Mouse (Mus musculus): ENCODE results near the gene Tex22. TPM values are rescaled to one million over a fixed set of nuclear protein-coding genes. Genes with fewer than 3 reads are reported as not detected.

The Tex22 gene
- total and polyA plus RNA-seq, 2 experiments = 0.10 TPM; not detected in 1

GRCm38 (mm10) chr12:113060178-113060577 lies 14.1 kb upstream of the Tex22 start:
- Histone ChIP-seq H3K27me3 (ENCODE audit: control insufficient read depth, insufficient read depth, low read length) (no peaks in the 10 kb centered on the region), H3K36me3 (ENCODE audit: control insufficient read depth, insufficient read depth, low read length) (peaks cover 4% of the 10 kb centered on the region; the same call in 1 of the 2 replicates), H3K4me3 (ENCODE audit: insufficient read depth, low read depth, low read length) (no peak overlapping the region), H3K9ac (ENCODE audit: low read depth, low read length) (no peak overlapping the region), H3K79me2 (ENCODE audit: control insufficient read depth, insufficient read depth, low read length) (no peaks in the 10 kb centered on the region), H3K27ac (replicated peaks; ENCODE audit: insufficient read depth, low read depth, low read length) (no peak overlapping the region), H3K4me1 (ENCODE audit: control insufficient read depth, insufficient read depth, low read length) (no peaks in the 10 kb centered on the region)
- no peak for DNase-seq (ENCODE audit: extremely low read depth, low read depth, low spot score)
- TF ChIP-seq POLR2A (IDR thresholded peaks at IDR 0.05; ENCODE audit: extremely low read depth, insufficient read depth, low read length) (no peak), CTCF (IDR thresholded peaks at IDR 0.05; ENCODE audit: low read depth, low read length) (no peak)
- WGBS = 93% methylated on average over 5 of the region's 5 CpGs

- no peak for TF ChIP-seq CTCF (IDR thresholded peaks at IDR 0.05; ENCODE audit: low read depth, low read length)
- no peak for TF ChIP-seq POLR2A (IDR thresholded peaks at IDR 0.05; ENCODE audit: extremely low read depth, insufficient read depth, low read length)
- Histone ChIP-seq H3K4me1 (ENCODE audit: control insufficient read depth, insufficient read depth, low read length) (no peaks in the 10 kb centered on the region), H3K27ac (replicated peaks; ENCODE audit: insufficient read depth, low read depth, low read length) (no peak overlapping the region), H3K4me3 (ENCODE audit: insufficient read depth, low read depth, low read length) (no peak overlapping the region), H3K9ac (ENCODE audit: low read depth, low read length) (no peak overlapping the region), H3K27me3 (ENCODE audit: control insufficient read depth, insufficient read depth, low read length) (no peaks in the 10 kb centered on the region), H3K36me3 (ENCODE audit: control insufficient read depth, insufficient read depth, low read length) (peaks cover 4% of the 10 kb centered on the region; the same call in 1 of the 2 replicates), H3K79me2 (ENCODE audit: control insufficient read depth, insufficient read depth, low read length) (no peaks in the 10 kb centered on the region)
- 86% methylated on average over 9 of the region's 9 CpGs for WGBS
- DNase-seq (ENCODE audit: extremely low read depth, low read depth, low spot score) = no peak
These were observed 12.7 kb upstream of the Tex22 start for GRCm38 (mm10) chr12:113061606-113062005.

- Histone ChIP-seq H3K79me2 (ENCODE audit: control insufficient read depth, insufficient read depth, low read length) (no peaks in the 10 kb centered on the region), H3K9ac (ENCODE audit: low read depth, low read length) (no peak overlapping the region), H3K4me1 (ENCODE audit: control insufficient read depth, insufficient read depth, low read length) (no peaks in the 10 kb centered on the region), H3K27me3 (ENCODE audit: control insufficient read depth, insufficient read depth, low read length) (no peaks in the 10 kb centered on the region), H3K36me3 (ENCODE audit: control insufficient read depth, insufficient read depth, low read length) (0 out of 2 replicates have a peak, but pooled peaks cover 4% of the 10 kb centered on the region), H3K27ac (replicated peaks; ENCODE audit: insufficient read depth, low read depth, low read length) (no peak overlapping the region), H3K4me3 (ENCODE audit: insufficient read depth, low read depth, low read length) (no peak overlapping the region)
- WGBS = 95% methylated on average over 10 of the region's 10 CpGs
- no peak for TF ChIP-seq CTCF (IDR thresholded peaks at IDR 0.05; ENCODE audit: low read depth, low read length)
- no peak for TF ChIP-seq POLR2A (IDR thresholded peaks at IDR 0.05; ENCODE audit: extremely low read depth, insufficient read depth, low read length)
- no peak for DNase-seq (ENCODE audit: extremely low read depth, low read depth, low spot score)
These were observed 12.1 kb upstream of the Tex22 start for GRCm38 (mm10) chr12:113062201-113062600.

GRCm38 (mm10) chr12:113063700-113064099 lies 10.6 kb upstream of the Tex22 start:
- Histone ChIP-seq H3K27me3 (ENCODE audit: control insufficient read depth, insufficient read depth, low read length) (no peaks in the 10 kb centered on the region), H3K9ac (ENCODE audit: low read depth, low read length) (no peak overlapping the region), H3K4me3 (ENCODE audit: insufficient read depth, low read depth, low read length) (no peak overlapping the region), H3K36me3 (ENCODE audit: control insufficient read depth, insufficient read depth, low read length) (0 out of 2 replicates have a peak, but pooled peaks cover 4% of the 10 kb centered on the region), H3K27ac (replicated peaks; ENCODE audit: insufficient read depth, low read depth, low read length) (no peak overlapping the region), H3K4me1 (ENCODE audit: control insufficient read depth, insufficient read depth, low read length) (no peaks in the 10 kb centered on the region), H3K79me2 (ENCODE audit: control insufficient read depth, insufficient read depth, low read length) (no peaks in the 10 kb centered on the region)
- no peak for TF ChIP-seq POLR2A (IDR thresholded peaks at IDR 0.05; ENCODE audit: extremely low read depth, insufficient read depth, low read length)
- TF ChIP-seq CTCF (IDR thresholded peaks at IDR 0.05; ENCODE audit: low read depth, low read length) = no peak
- 95% methylated on average over 7 of the region's 7 CpGs for WGBS
- no peak for DNase-seq (ENCODE audit: extremely low read depth, low read depth, low spot score)

- no peaks in the 10 kb centered on the region for H3K36me3 ChIP-seq (ENCODE audit: control insufficient read depth, insufficient read depth, low read length)
- H3K27ac ChIP-seq (replicated peaks; ENCODE audit: insufficient read depth, low read depth, low read length) = no peak overlapping the region
- no peaks in the 10 kb centered on the region for H3K79me2 ChIP-seq (ENCODE audit: control insufficient read depth, insufficient read depth, low read length)
- WGBS = 91% methylated on average over 7 of the region's 7 CpGs
- no peak for DNase-seq (ENCODE audit: extremely low read depth, low read depth, low spot score)
- H3K27me3 ChIP-seq (ENCODE audit: control insufficient read depth, insufficient read depth, low read length) = no peaks in the 10 kb centered on the region
- H3K9ac ChIP-seq (ENCODE audit: low read depth, low read length) = no peak overlapping the region
- H3K4me3 ChIP-seq (ENCODE audit: insufficient read depth, low read depth, low read length) = no peak overlapping the region
- no peaks in the 10 kb centered on the region for H3K4me1 ChIP-seq (ENCODE audit: control insufficient read depth, insufficient read depth, low read length)
- TF ChIP-seq CTCF (IDR thresholded peaks at IDR 0.05; ENCODE audit: low read depth, low read length) = no peak
- no peak for TF ChIP-seq POLR2A (IDR thresholded peaks at IDR 0.05; ENCODE audit: extremely low read depth, insufficient read depth, low read length)
These were observed 6.3 kb upstream of the Tex22 start for GRCm38 (mm10) chr12:113068002-113068401.

- H3K27me3 ChIP-seq (ENCODE audit: control insufficient read depth, insufficient read depth, low read length) = no peaks in the 10 kb centered on the region
- TF ChIP-seq CTCF (IDR thresholded peaks at IDR 0.05; ENCODE audit: low read depth, low read length) (no peak), POLR2A (IDR thresholded peaks at IDR 0.05; ENCODE audit: extremely low read depth, insufficient read depth, low read length) (no peak)
- H3K4me1 ChIP-seq (ENCODE audit: control insufficient read depth, insufficient read depth, low read length) = peaks cover 3% of the 10 kb centered on the region; the same call in 1 of the 2 replicates
- no peaks in the 10 kb centered on the region for H3K79me2 ChIP-seq (ENCODE audit: control insufficient read depth, insufficient read depth, low read length)
- no peak overlapping the region for H3K27ac ChIP-seq (replicated peaks; ENCODE audit: insufficient read depth, low read depth, low read length)
- 95% methylated on average over 6 of the region's 6 CpGs for WGBS
- H3K9ac ChIP-seq (ENCODE audit: low read depth, low read length) = no peak overlapping the region
- no peaks in the 10 kb centered on the region for H3K36me3 ChIP-seq (ENCODE audit: control insufficient read depth, insufficient read depth, low read length)
- no peak for DNase-seq (ENCODE audit: extremely low read depth, low read depth, low spot score)
- no peak overlapping the region for H3K4me3 ChIP-seq (ENCODE audit: insufficient read depth, low read depth, low read length)
These were observed 4.9 kb upstream of the Tex22 start for GRCm38 (mm10) chr12:113069389-113069788.

Measured in liver, adult 2 months (tissue).